Mouse (Mus musculus): ENCODE results near the gene Exosc6. TPM values are rescaled to one million over a fixed set of nuclear protein-coding genes. Genes with fewer than 3 reads are reported as not detected.
"Not testable (repeated sequence)": the region's sequence is repeated elsewhere in the genome, so short reads cannot be mapped to it uniquely, and the experiment has no call there.

Exosc6 gene
- polyA plus RNA-seq (2015; fragmentation: Nextera tagmentation; extraction: Ambion mirVana): not detected in 2 replicates

- Histone ChIP-seq H3K27me3 (no peaks in the 10 kb centered on the region), H3K36me3 (peaks cover 49% of the 10 kb centered on the region), H3K4me2 (peak within 1 kb of the TSS; percentile 97), H3K4me1 (replicated peaks) (peaks cover 27% of the 10 kb centered on the region), H3K27ac (replicated peaks) (peak within 1 kb of the TSS; percentile 78), H3K9ac (peak within 1 kb of the TSS; percentile 82), H3K4me3 (peak within 1 kb of the TSS; percentile 77), H3K9me3 (no peaks in the 10 kb centered on the region)
- peak; percentile 95 for ATAC-seq (ENCODE audit: low FRiP score, low read depth)
- WGBS: under 1% methylated on average over 53 of the region's 68 CpGs
Measured at GRCm38 (mm10) chr8:111056158-111056663, at the start of gene Exosc6. Gene Exosc6 (plus strand): TSS chr8:111056339.

GRCm38 (mm10) chr8:111010230-111010991 lies 45.7 kb upstream of the Exosc6 start:
- WGBS: 88% methylated on average over 9 of the region's 10 CpGs
- H3K27ac ChIP-seq (replicated peaks); H3K4me3 ChIP-seq; H3K27me3 ChIP-seq; H3K4me1 ChIP-seq (replicated peaks); H3K9ac ChIP-seq; H3K4me2 ChIP-seq; H3K9me3 ChIP-seq; ATAC-seq (ENCODE audit: low FRiP score, low read depth): not testable (repeated sequence)
- H3K36me3 ChIP-seq: peaks cover 56% of the 10 kb centered on the region

GRCm38 (mm10) chr8:111026609-111027008 lies 29.5 kb upstream of the Exosc6 start:
- not testable (repeated sequence) for H3K9ac ChIP-seq; H3K9me3 ChIP-seq; H3K27me3 ChIP-seq; H3K4me2 ChIP-seq; H3K27ac ChIP-seq (replicated peaks); H3K4me3 ChIP-seq; H3K36me3 ChIP-seq; ATAC-seq (ENCODE audit: low FRiP score, low read depth)
- WGBS: 83% methylated on average over 2 of the region's 2 CpGs
- peaks cover 13% of the 10 kb centered on the region for H3K4me1 ChIP-seq (replicated peaks)

- Histone ChIP-seq H3K27ac (replicated peaks) (peak overlapping the region; percentile 79), H3K4me3 (peak overlapping the region; percentile 77), H3K4me2 (peak overlapping the region; percentile 83), H3K27me3 (peaks cover 7% of the 10 kb centered on the region; the same call in 1 of the 2 replicates), H3K4me1 (replicated peaks) (peaks cover 13% of the 10 kb centered on the region), H3K36me3 (no peaks in the 10 kb centered on the region), H3K9me3 (no peaks in the 10 kb centered on the region), H3K9ac (peak overlapping the region; percentile 80)
- WGBS: 0% methylated on average over 31 of the region's 31 CpGs
- peak; percentile 94 for ATAC-seq (ENCODE audit: low FRiP score, low read depth)
Measured at GRCm38 (mm10) chr8:111027391-111027937, 28.7 kb upstream of the Exosc6 start.

GRCm38 (mm10) chr8:111029589-111029988 lies 26.6 kb upstream of the Exosc6 start:
- peaks cover 7% of the 10 kb centered on the region; the same call in 1 of the 2 replicates for H3K27me3 ChIP-seq
- 58% methylated on average over 4 of the region's 4 CpGs for WGBS
- H3K27ac ChIP-seq (replicated peaks): no peak overlapping the region
- no peak overlapping the region for H3K4me3 ChIP-seq
- no peak overlapping the region for H3K9ac ChIP-seq
- no peaks in the 10 kb centered on the region for H3K36me3 ChIP-seq
- H3K4me1 ChIP-seq (replicated peaks): peaks cover 20% of the 10 kb centered on the region
- H3K9me3 ChIP-seq: no peaks in the 10 kb centered on the region
- H3K4me2 ChIP-seq: no peak overlapping the region
- ATAC-seq (ENCODE audit: low FRiP score, low read depth): no peak

GRCm38 (mm10) chr8:111030045-111030444 lies 26.1 kb upstream of the Exosc6 start:
- ATAC-seq (ENCODE audit: low FRiP score, low read depth): no peak
- Histone ChIP-seq H3K4me2 (no peak overlapping the region), H3K4me3 (no peak overlapping the region), H3K9ac (no peak overlapping the region), H3K27ac (replicated peaks) (no peak overlapping the region), H3K4me1 (replicated peaks) (peaks cover 25% of the 10 kb centered on the region), H3K9me3 (no peaks in the 10 kb centered on the region), H3K27me3 (peaks cover 7% of the 10 kb centered on the region; the same call in 1 of the 2 replicates), H3K36me3 (no peaks in the 10 kb centered on the region)
- 87% methylated on average over 6 of the region's 6 CpGs for WGBS

- Histone ChIP-seq H3K36me3 (peaks cover 1% of the 10 kb centered on the region; the same call in 1 of the 2 replicates), H3K4me3 (no peak within 1 kb of the TSS), H3K4me2 (no peak within 1 kb of the TSS), H3K4me1 (replicated peaks) (peaks cover 27% of the 10 kb centered on the region), H3K9me3 (no peaks in the 10 kb centered on the region), H3K27ac (replicated peaks) (no peak within 1 kb of the TSS), H3K9ac (no peak within 1 kb of the TSS), H3K27me3 (peaks cover 7% of the 10 kb centered on the region; the same call in 1 of the 2 replicates)
- ATAC-seq (ENCODE audit: low FRiP score, low read depth): no peak
- WGBS: 93% methylated on average over 19 of the region's 19 CpGs
Measured at GRCm38 (mm10) chr8:111031572-111031971, 24.6 kb upstream of the Exosc6 start, which contains the start of gene Ddx19b. Gene Ddx19b (minus strand): TSS chr8:111031751.

- no peak for ATAC-seq (ENCODE audit: low FRiP score, low read depth)
- peaks cover 7% of the 10 kb centered on the region; the same call in 1 of the 2 replicates for H3K27me3 ChIP-seq
- H3K9me3 ChIP-seq: no peaks in the 10 kb centered on the region
- WGBS: 96% methylated on average over 7 of the region's 7 CpGs
- H3K27ac ChIP-seq (replicated peaks): peak within 1 kb of the TSS; percentile 86
- H3K4me2 ChIP-seq: peak within 1 kb of the TSS; percentile 73
- H3K9ac ChIP-seq: peak within 1 kb of the TSS; percentile 87
- peaks cover 22% of the 10 kb centered on the region for H3K4me1 ChIP-seq (replicated peaks)
- H3K36me3 ChIP-seq: peaks cover 14% of the 10 kb centered on the region
- peak within 1 kb of the TSS; percentile 83 for H3K4me3 ChIP-seq
Measured at GRCm38 (mm10) chr8:111032916-111033315, 23.2 kb upstream of the Exosc6 start, which contains the start of gene Aars. Gene Aars (plus strand): TSS chr8:111033144.

- Histone ChIP-seq H3K27me3 (peaks cover 7% of the 10 kb centered on the region; the same call in 1 of the 2 replicates), H3K4me1 (replicated peaks) (peaks cover 19% of the 10 kb centered on the region), H3K9ac (peak overlapping the region; percentile 87), H3K27ac (replicated peaks) (peak overlapping the region; percentile 86), H3K36me3 (peaks cover 21% of the 10 kb centered on the region), H3K4me3 (peak overlapping the region; percentile 83), H3K9me3 (no peaks in the 10 kb centered on the region), H3K4me2 (peak overlapping the region; percentile 73)
- peak; percentile 99 for ATAC-seq (ENCODE audit: low FRiP score, low read depth)
- 6% methylated on average over 37 of the region's 37 CpGs for WGBS
Measured at GRCm38 (mm10) chr8:111033482-111034215, 22.5 kb upstream of the Exosc6 start.

- peaks cover 19% of the 10 kb centered on the region for H3K4me1 ChIP-seq (replicated peaks)
- ATAC-seq (ENCODE audit: low FRiP score, low read depth): peak; percentile 24; the same call in 1 of the 2 replicates
- H3K27me3 ChIP-seq: peaks cover 7% of the 10 kb centered on the region; the same call in 1 of the 2 replicates
- H3K27ac ChIP-seq (replicated peaks): peak overlapping the region; percentile 86
- peak overlapping the region; percentile 83 for H3K4me3 ChIP-seq
- H3K4me2 ChIP-seq: peak overlapping the region; percentile 73
- H3K36me3 ChIP-seq: peaks cover 27% of the 10 kb centered on the region
- H3K9me3 ChIP-seq: no peaks in the 10 kb centered on the region
- peak overlapping the region; percentile 87 for H3K9ac ChIP-seq
- WGBS: 22% methylated on average over 12 of the region's 12 CpGs
Measured at GRCm38 (mm10) chr8:111034276-111034675, 21.9 kb upstream of the Exosc6 start.

GRCm38 (mm10) chr8:111036591-111036990 lies 19.5 kb upstream of the Exosc6 start:
- no peak for ATAC-seq (ENCODE audit: low FRiP score, low read depth)
- no peaks in the 10 kb centered on the region for H3K9me3 ChIP-seq
- H3K36me3 ChIP-seq: peaks cover 48% of the 10 kb centered on the region
- H3K27me3 ChIP-seq: peaks cover 1% of the 10 kb centered on the region; the same call in 1 of the 2 replicates
- H3K4me3 ChIP-seq: no peak overlapping the region
- peaks cover 19% of the 10 kb centered on the region for H3K4me1 ChIP-seq (replicated peaks)
- no peak overlapping the region for H3K9ac ChIP-seq
- H3K4me2 ChIP-seq: no peak overlapping the region
- 95% methylated on average over 15 of the region's 15 CpGs for WGBS
- H3K27ac ChIP-seq (replicated peaks): no peak overlapping the region
